Mouse (Mus musculus) limb, embryonic 15.5 days (tissue): ENCODE data around the gene Cdc42bpb. TPM values are rescaled to one million over a fixed set of nuclear protein-coding genes. Genes with fewer than 3 reads are reported as not detected.

Source experiments
- ATAC-seq: fragments of 200-750 bp; cut with Nextera tagmentation; 2 replicates; pipeline ENCODE4 v1.8.0; 2017; ENCODE audit warnings: low read depth, moderate TSS enrichment; ENCODE audit not compliant: insufficient number of reproducible peaks, low FRiP score, low TSS enrichment
- H3K27ac ChIP-seq: fragments of 300-500 bp; sonication (generic); 2 replicates; pipeline ENCODE4 v1.5.1; 2015; ENCODE audit warnings: moderate library complexity, mild to moderate bottlenecking, inconsistent platforms
- H3K27me3 ChIP-seq: fragments of 300-500 bp; sonication (generic); 2 replicates; pipeline ENCODE4 v1.6.1; 2015; ENCODE audit warnings: inconsistent platforms
- H3K36me3 ChIP-seq: fragments of 300-500 bp; sonication (generic); 2 replicates; pipeline ENCODE4 v1.6.1; 2015; ENCODE audit warnings: inconsistent platforms
- H3K4me1 ChIP-seq: fragments of 300-500 bp; sonication (generic); 2 replicates; pipeline ENCODE4 v1.6.1; 2015; ENCODE audit warnings: inconsistent platforms
- H3K4me2 ChIP-seq: fragments of 300-500 bp; sonication (generic); 2 replicates; pipeline ENCODE4 v1.6.1; 2015; ENCODE audit warnings: mild to moderate bottlenecking, inconsistent platforms
- H3K4me3 ChIP-seq: fragments of 300-500 bp; sonication (generic); 2 replicates; pipeline ENCODE4 v1.5.1; 2015; ENCODE audit warnings: mild to moderate bottlenecking, inconsistent platforms
- H3K9ac ChIP-seq: fragments of 300-500 bp; sonication (generic); 2 replicates; pipeline ENCODE4 v1.6.1; 2015; ENCODE audit warnings: inconsistent platforms
- H3K9me3 ChIP-seq: fragments of 300-500 bp; sonication (generic); 2 replicates; pipeline ENCODE4 v1.6.1; 2016; ENCODE audit warnings: inconsistent platforms
- WGBS: fragments of 180-500 bp; shearing (Covaris S2); methylation state at CpG from one replicate; pipeline ENCODE4 v1.1.7; 2015; 5-methylcytosine and 5-hydroxymethylcytosine counted together
- polyA plus RNA-seq: library from polyadenylated mRNA; unstranded; fragments of >200 nt; fragmentation: Nextera tagmentation; extraction: Ambion mirVana; gene quantifications from 2 replicates; pipeline ENCODE4 v1.2.1, GENCODE M21; 2015

Cdc42bpb gene
- polyA plus RNA-seq, 1 experiment from 2014 or later = 33.5 TPM

GRCm38 (mm10) chr12:111378812-111379211 lies 1.3 kb upstream of the Cdc42bpb start:
- Histone ChIP-seq H3K9me3 (no peaks in the 10 kb centered on the region), H3K27me3 (no peaks in the 10 kb centered on the region; the same call in 1 of the 2 replicates), H3K4me1 (peaks cover 28% of the 10 kb centered on the region), H3K9ac (0 out of 2 replicates have a peak overlapping the region, but pooled peaks have one; percentile 87), H3K4me2 (peak overlapping the region; percentile 87; the same call in 1 of the 2 replicates), H3K36me3 (no peaks in the 10 kb centered on the region), H3K27ac (no peak overlapping the region), H3K4me3 (peak overlapping the region; percentile 95; the same call in 1 of the 2 replicates)
- no peak for ATAC-seq
- WGBS = 78% methylated on average over 12 of the region's 12 CpGs

- ATAC-seq = peak; percentile 41; the same call in 1 of the 2 replicates
- Histone ChIP-seq H3K9me3 (no peaks in the 10 kb centered on the region), H3K4me2 (peak overlapping the region; percentile 87), H3K27ac (peak overlapping the region; percentile 91), H3K36me3 (no peaks in the 10 kb centered on the region), H3K4me1 (peaks cover 33% of the 10 kb centered on the region), H3K27me3 (no peaks in the 10 kb centered on the region; the same call in 1 of the 2 replicates), H3K9ac (peak overlapping the region; percentile 87), H3K4me3 (peak overlapping the region; percentile 95)
- 0% methylated on average over 32 of the region's 32 CpGs for WGBS
These were observed 520 bp upstream of the Cdc42bpb start for GRCm38 (mm10) chr12:111377986-111378490.

GRCm38 (mm10) chr12:111376826-111377331 lies 639 bp downstream of the Cdc42bpb start:
- H3K27me3 ChIP-seq = no peaks in the 10 kb centered on the region; the same call in 1 of the 2 replicates
- H3K4me3 ChIP-seq = peak overlapping the region; percentile 95
- under 1% methylated on average over 49 of the region's 49 CpGs for WGBS
- ATAC-seq = peak; percentile 11; the same call in 1 of the 2 replicates
- peak overlapping the region; percentile 87 for H3K9ac ChIP-seq
- no peaks in the 10 kb centered on the region for H3K9me3 ChIP-seq
- H3K4me1 ChIP-seq = peaks cover 33% of the 10 kb centered on the region
- H3K27ac ChIP-seq = peak overlapping the region; percentile 91
- H3K36me3 ChIP-seq = no peaks in the 10 kb centered on the region
- H3K4me2 ChIP-seq = peak overlapping the region; percentile 87

- no peak for ATAC-seq
- Histone ChIP-seq H3K4me2 (peak overlapping the region; percentile 87), H3K9ac (no peak overlapping the region), H3K4me1 (peaks cover 33% of the 10 kb centered on the region), H3K4me3 (peak overlapping the region; percentile 95), H3K27ac (no peak overlapping the region; the same call in 1 of the 2 replicates), H3K36me3 (no peaks in the 10 kb centered on the region), H3K9me3 (no peaks in the 10 kb centered on the region), H3K27me3 (no peaks in the 10 kb centered on the region; the same call in 1 of the 2 replicates)
- whole genome bisulfite sequencing = 24% methylated on average over 6 of the region's 6 CpGs
These were observed 1.5 kb downstream of the Cdc42bpb start for GRCm38 (mm10) chr12:111376053-111376452.

- H3K9ac ChIP-seq = 0 out of 2 replicates have a peak overlapping the region, but pooled peaks have one; percentile 12
- no peaks in the 10 kb centered on the region for H3K9me3 ChIP-seq
- no peak overlapping the region; the same call in 1 of the 2 replicates for H3K27ac ChIP-seq
- no peaks in the 10 kb centered on the region for H3K36me3 ChIP-seq
- H3K4me1 ChIP-seq = peaks cover 37% of the 10 kb centered on the region
- ATAC-seq = no peak
- H3K4me3 ChIP-seq = peak overlapping the region; percentile 95
- 69% methylated on average over 12 of the region's 12 CpGs for WGBS
- H3K27me3 ChIP-seq = no peaks in the 10 kb centered on the region; the same call in 1 of the 2 replicates
- peak overlapping the region; percentile 87 for H3K4me2 ChIP-seq
These were observed 2.0 kb downstream of the Cdc42bpb start for GRCm38 (mm10) chr12:111375559-111375958.

GRCm38 (mm10) chr12:111374727-111375126 lies 2.8 kb downstream of the Cdc42bpb start:
- no peaks in the 10 kb centered on the region for H3K36me3 ChIP-seq
- no peak overlapping the region for H3K9ac ChIP-seq
- H3K9me3 ChIP-seq = no peaks in the 10 kb centered on the region
- ATAC-seq = no peak
- H3K27ac ChIP-seq = no peak overlapping the region
- WGBS = 45% methylated on average over 10 of the region's 10 CpGs
- no peaks in the 10 kb centered on the region; the same call in 1 of the 2 replicates for H3K27me3 ChIP-seq
- no peak overlapping the region for H3K4me3 ChIP-seq
- H3K4me1 ChIP-seq = peaks cover 45% of the 10 kb centered on the region
- H3K4me2 ChIP-seq = peak overlapping the region; percentile 22; the same call in 1 of the 2 replicates

- Histone ChIP-seq H3K36me3 (no peaks in the 10 kb centered on the region), H3K9me3 (no peaks in the 10 kb centered on the region), H3K4me1 (peaks cover 55% of the 10 kb centered on the region), H3K4me3 (no peak overlapping the region), H3K27ac (no peak overlapping the region), H3K27me3 (no peaks in the 10 kb centered on the region), H3K9ac (no peak overlapping the region), H3K4me2 (no peak overlapping the region)
- WGBS = 77% methylated on average over 6 of the region's 6 CpGs
- ATAC-seq = no peak
These were observed 4.1 kb downstream of the Cdc42bpb start for GRCm38 (mm10) chr12:111373411-111373810.

GRCm38 (mm10) chr12:111371905-111372304 lies 5.6 kb downstream of the Cdc42bpb start:
- Histone ChIP-seq H3K9ac (no peak overlapping the region), H3K4me2 (no peak overlapping the region), H3K27me3 (no peaks in the 10 kb centered on the region), H3K9me3 (no peaks in the 10 kb centered on the region), H3K4me3 (no peak overlapping the region), H3K36me3 (no peaks in the 10 kb centered on the region), H3K27ac (no peak overlapping the region), H3K4me1 (peaks cover 62% of the 10 kb centered on the region)
- ATAC-seq = no peak
- WGBS = 85% methylated on average over 7 of the region's 7 CpGs

- no peak overlapping the region for H3K27ac ChIP-seq
- H3K9me3 ChIP-seq = no peaks in the 10 kb centered on the region
- no peaks in the 10 kb centered on the region for H3K36me3 ChIP-seq
- ATAC-seq = no peak
- WGBS = 38% methylated on average over 4 of the region's 4 CpGs
- no peak overlapping the region for H3K4me3 ChIP-seq
- no peaks in the 10 kb centered on the region for H3K27me3 ChIP-seq
- no peak overlapping the region for H3K9ac ChIP-seq
- no peak overlapping the region for H3K4me2 ChIP-seq
- H3K4me1 ChIP-seq = peaks cover 52% of the 10 kb centered on the region
These were observed 7.3 kb downstream of the Cdc42bpb start for GRCm38 (mm10) chr12:111370249-111370648.

GRCm38 (mm10) chr12:111367065-111367464 lies 10.5 kb downstream of the Cdc42bpb start:
- H3K36me3 ChIP-seq = no peaks in the 10 kb centered on the region
- ATAC-seq = no peak
- H3K4me2 ChIP-seq = no peak overlapping the region
- peaks cover 50% of the 10 kb centered on the region for H3K4me1 ChIP-seq
- no peak overlapping the region for H3K27ac ChIP-seq
- WGBS = 78% methylated on average over 7 of the region's 7 CpGs
- no peak overlapping the region for H3K4me3 ChIP-seq
- no peak overlapping the region for H3K9ac ChIP-seq
- no peaks in the 10 kb centered on the region for H3K27me3 ChIP-seq
- H3K9me3 ChIP-seq = no peaks in the 10 kb centered on the region

GRCm38 (mm10) chr12:111364234-111364633 lies 13.3 kb downstream of the Cdc42bpb start:
- Histone ChIP-seq H3K9ac (no peak overlapping the region), H3K4me1 (peaks cover 52% of the 10 kb centered on the region), H3K36me3 (no peaks in the 10 kb centered on the region), H3K4me2 (no peak overlapping the region), H3K27me3 (no peaks in the 10 kb centered on the region), H3K9me3 (no peaks in the 10 kb centered on the region), H3K4me3 (no peak overlapping the region), H3K27ac (no peak overlapping the region)
- 80% methylated on average over 3 of the region's 3 CpGs for WGBS
- no peak for ATAC-seq

GRCm38 (mm10) chr12:111361319-111362098 lies 16.0 kb downstream of the Cdc42bpb start:
- no peak overlapping the region for H3K4me3 ChIP-seq
- peaks cover 49% of the 10 kb centered on the region for H3K4me1 ChIP-seq
- ATAC-seq = no peak
- 0 out of 2 replicates have a peak overlapping the region, but pooled peaks have one; percentile 9 for H3K27ac ChIP-seq
- 32% methylated on average over 14 of the region's 14 CpGs for WGBS
- no peaks in the 10 kb centered on the region for H3K36me3 ChIP-seq
- H3K27me3 ChIP-seq = no peaks in the 10 kb centered on the region
- H3K9ac ChIP-seq = no peak overlapping the region
- no peak overlapping the region; the same call in 1 of the 2 replicates for H3K4me2 ChIP-seq
- no peaks in the 10 kb centered on the region for H3K9me3 ChIP-seq
